Mouse (Mus musculus): ENCODE data around the gene Agrp. TPM values are rescaled to one million over a fixed set of nuclear protein-coding genes. Genes with fewer than 3 reads are reported as not detected.
"Not testable (repeated sequence)": the region's sequence is repeated elsewhere in the genome, so short reads cannot be mapped to it uniquely, and the experiment has no call there.

Agrp gene
- polyA plus RNA-seq, 1 experiment, result not detected

- Histone ChIP-seq H3K27ac (replicated peaks; ENCODE audit: low read depth, low read length) (peak overlapping the region; percentile 86), H3K4me3 (ENCODE audit: insufficient read depth, low read depth, low read length) (peak overlapping the region; percentile 49), H3K4me1 (ENCODE audit: control insufficient read depth, insufficient read depth, insufficient read length, low read length) (peaks cover 7% of the 10 kb centered on the region; the same call in 1 of the 2 replicates)
Measured at GRCm38 (mm10) chr8:105596362-105597034, 40.7 kb downstream of the Agrp start.

DNA sequence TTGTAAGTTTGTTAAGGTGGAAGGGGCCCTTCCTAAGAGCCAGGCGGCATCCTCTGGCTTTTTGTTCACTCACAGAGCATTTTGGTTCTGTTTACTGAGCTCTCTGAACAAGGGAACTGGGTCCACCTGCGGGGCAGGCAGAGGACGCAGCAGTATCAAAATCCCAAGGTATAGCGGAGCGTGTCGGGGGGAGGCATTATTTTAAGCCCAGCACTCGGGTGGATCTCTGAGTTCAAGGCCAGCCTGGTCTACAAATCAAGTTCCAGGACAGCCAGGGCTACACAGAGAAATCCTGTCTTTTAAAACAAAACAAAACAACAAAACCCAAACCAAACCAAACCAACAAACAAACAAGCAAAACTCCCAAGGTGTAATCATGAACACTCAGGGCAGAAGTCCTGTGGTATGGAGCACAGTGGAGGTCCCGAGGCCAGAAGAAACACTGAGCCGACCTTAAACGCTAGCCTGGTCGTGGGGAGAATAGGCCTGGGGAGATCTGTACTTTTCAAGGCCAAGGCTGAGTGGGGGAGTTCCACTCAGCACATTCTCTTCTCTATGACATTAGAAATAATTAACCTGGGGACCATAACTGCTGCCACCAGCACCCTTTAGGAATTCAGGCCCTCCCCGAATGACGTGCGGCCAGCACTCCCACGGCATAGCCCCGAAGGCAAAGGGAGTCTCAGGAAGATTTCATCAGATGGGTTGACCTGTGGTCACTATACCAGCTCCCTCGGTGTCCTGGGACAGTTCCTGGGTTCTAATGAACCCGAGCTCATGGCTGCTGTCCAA lies 42.5 kb downstream of the Agrp start:
- Histone ChIP-seq H3K27ac (replicated peaks; ENCODE audit: low read depth, low read length) (peak overlapping the region; percentile 69), H3K4me3 (ENCODE audit: insufficient read depth, low read depth, low read length) (peak overlapping the region; percentile 67), H3K4me1 (ENCODE audit: control insufficient read depth, insufficient read depth, insufficient read length, low read length) (peaks cover 7% of the 10 kb centered on the region; the same call in 1 of the 2 replicates)

- H3K27ac ChIP-seq (replicated peaks; ENCODE audit: low read depth, low read length), result peak overlapping the region; percentile 89
- peaks cover 7% of the 10 kb centered on the region; the same call in 1 of the 2 replicates for H3K4me1 ChIP-seq (ENCODE audit: control insufficient read depth, insufficient read depth, insufficient read length, low read length)
- H3K4me3 ChIP-seq (ENCODE audit: insufficient read depth, low read depth, low read length), result peak overlapping the region; percentile 67
Measured at GRCm38 (mm10) chr8:105593859-105594258, 43.3 kb downstream of the Agrp start.

GRCm38 (mm10) chr8:105592431-105592830 lies 44.8 kb downstream of the Agrp start:
- no peak overlapping the region for H3K27ac ChIP-seq (replicated peaks; ENCODE audit: low read depth, low read length)

GRCm38 (mm10) chr8:105579719-105580118 lies 57.5 kb downstream of the Agrp start:
- no peak overlapping the region for H3K4me3 ChIP-seq (ENCODE audit: insufficient read depth, low read depth, low read length)
- H3K4me1 ChIP-seq (ENCODE audit: control insufficient read depth, insufficient read depth, insufficient read length, low read length), result no peaks in the 10 kb centered on the region

More at GRCm38 (mm10) chr8:105592431-105592830, 44.8 kb downstream of the Agrp start:
- Histone ChIP-seq H3K4me3 (ENCODE audit: insufficient read depth, low read depth, low read length) (no peak overlapping the region), H3K4me1 (ENCODE audit: control insufficient read depth, insufficient read depth, insufficient read length, low read length) (peaks cover 7% of the 10 kb centered on the region; the same call in 1 of the 2 replicates)

GRCm38 (mm10) chr8:105575538-105575937 lies 61.7 kb downstream of the Agrp start:
- Histone ChIP-seq H3K4me3 (ENCODE audit: insufficient read depth, low read depth, low read length) (no peak overlapping the region), H3K4me1 (ENCODE audit: control insufficient read depth, insufficient read depth, insufficient read length, low read length) (no peaks in the 10 kb centered on the region), H3K27ac (replicated peaks; ENCODE audit: low read depth, low read length) (no peak overlapping the region)

More at GRCm38 (mm10) chr8:105579719-105580118, 57.5 kb downstream of the Agrp start:
- no peak overlapping the region for H3K27ac ChIP-seq (replicated peaks; ENCODE audit: low read depth, low read length)

GRCm38 (mm10) chr8:105574741-105575140 lies 62.5 kb downstream of the Agrp start:
- Histone ChIP-seq H3K27ac (replicated peaks; ENCODE audit: low read depth, low read length) (no peak overlapping the region), H3K4me1 (ENCODE audit: control insufficient read depth, insufficient read depth, insufficient read length, low read length) (no peaks in the 10 kb centered on the region), H3K4me3 (ENCODE audit: insufficient read depth, low read depth, low read length) (no peak overlapping the region)

- Histone ChIP-seq H3K4me1 (ENCODE audit: control insufficient read depth, insufficient read depth, insufficient read length, low read length) (no peaks in the 10 kb centered on the region), H3K4me3 (ENCODE audit: insufficient read depth, low read depth, low read length) (no peak overlapping the region), H3K27ac (replicated peaks; ENCODE audit: low read depth, low read length) (no peak overlapping the region)
Measured at GRCm38 (mm10) chr8:105573427-105573826, 63.8 kb downstream of the Agrp start.

GRCm38 (mm10) chr8:105571810-105572209 lies 65.4 kb downstream of the Agrp start:
- Histone ChIP-seq H3K4me3 (ENCODE audit: insufficient read depth, low read depth, low read length) (no peak overlapping the region), H3K27ac (replicated peaks; ENCODE audit: low read depth, low read length) (no peak overlapping the region), H3K4me1 (ENCODE audit: control insufficient read depth, insufficient read depth, insufficient read length, low read length) (peaks cover 3% of the 10 kb centered on the region; the same call in 1 of the 2 replicates)

DNA sequence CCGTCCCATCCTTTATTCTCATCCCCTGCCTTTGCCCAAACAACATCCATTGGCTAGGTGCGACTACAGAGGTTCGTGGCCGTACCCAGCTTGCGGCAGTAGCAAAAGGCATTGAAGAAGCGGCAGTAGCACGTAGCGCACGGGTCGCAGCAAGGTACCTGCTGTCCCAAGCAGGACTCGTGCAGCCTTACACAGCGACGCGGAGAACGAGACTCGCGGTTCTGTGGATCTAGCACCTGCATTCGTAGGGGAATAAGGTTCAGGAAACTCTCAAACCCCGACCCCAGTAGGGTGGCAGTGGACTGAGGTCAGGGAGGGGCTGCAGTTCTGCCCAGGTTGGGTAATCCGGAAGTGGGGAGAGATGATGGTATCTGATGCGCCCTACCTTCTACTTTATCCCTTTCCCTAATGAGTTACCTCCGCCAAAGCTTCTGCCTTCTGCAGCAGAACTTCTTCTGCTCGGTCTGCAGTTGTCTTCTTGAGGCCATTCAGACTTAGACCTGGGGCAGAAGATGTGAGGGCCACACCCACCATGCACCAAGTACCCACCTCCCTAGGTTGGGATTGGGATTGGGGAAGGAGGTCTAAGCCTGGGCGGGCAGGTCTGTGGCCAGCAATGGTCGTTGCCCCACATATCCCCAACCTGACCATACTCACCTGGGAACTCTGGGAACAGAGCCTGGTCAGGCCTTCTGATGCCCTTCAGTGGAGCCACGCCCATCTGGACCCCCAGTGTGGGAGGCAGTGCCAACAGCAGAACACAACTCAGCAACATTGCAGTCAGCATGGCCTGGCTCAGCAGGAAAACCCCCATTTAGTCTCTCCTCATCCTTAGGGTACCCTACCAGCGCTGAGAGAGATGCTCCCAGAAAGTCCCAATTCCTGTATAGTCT lies 70.2 kb downstream of the Agrp start:
- Histone ChIP-seq H3K27ac (replicated peaks; ENCODE audit: low read depth, low read length) (peak overlapping the region; percentile 69), H3K4me3 (ENCODE audit: insufficient read depth, low read depth, low read length) (peak overlapping the region; percentile 65), H3K4me1 (ENCODE audit: control insufficient read depth, insufficient read depth, insufficient read length, low read length) (peaks cover 5% of the 10 kb centered on the region)

GRCm38 (mm10) chr8:105565952-105566702 lies 71.1 kb downstream of the Agrp start, which contains the start of gene Atp6v0d1:
Atp6v0d1 (minus strand) TSS chr8:105566047.
- peaks cover 5% of the 10 kb centered on the region for H3K4me1 ChIP-seq (ENCODE audit: control insufficient read depth, insufficient read depth, insufficient read length, low read length)
- peak within 1 kb of the TSS; percentile 77 for H3K4me3 ChIP-seq (ENCODE audit: insufficient read depth, low read depth, low read length)
- peak within 1 kb of the TSS; percentile 69 for H3K27ac ChIP-seq (replicated peaks; ENCODE audit: low read depth, low read length)

GRCm38 (mm10) chr8:105565401-105565881 lies 71.8 kb downstream of the Agrp start:
- peak overlapping the region; percentile 66 for H3K27ac ChIP-seq (replicated peaks; ENCODE audit: low read depth, low read length)
- H3K4me1 ChIP-seq (ENCODE audit: control insufficient read depth, insufficient read depth, insufficient read length, low read length), result peaks cover 5% of the 10 kb centered on the region
- peak overlapping the region; percentile 77 for H3K4me3 ChIP-seq (ENCODE audit: insufficient read depth, low read depth, low read length)

- Histone ChIP-seq H3K27ac (replicated peaks; ENCODE audit: low read depth, low read length) (peak overlapping the region; percentile 66), H3K4me3 (ENCODE audit: insufficient read depth, low read depth, low read length) (peak overlapping the region; percentile 77)
- not testable (repeated sequence) for H3K4me1 ChIP-seq (ENCODE audit: control insufficient read depth, insufficient read depth, insufficient read length, low read length)
Measured at GRCm38 (mm10) chr8:105564573-105565229, 72.5 kb downstream of the Agrp start.

Data from brown adipose tissue, adult 24 weeks (tissue).